Mouse (Mus musculus) urinary bladder, adult 2 months (tissue): Measurements from ENCODE around the gene Poc1b. TPM values are rescaled to one million over a fixed set of nuclear protein-coding genes. Genes with fewer than 3 reads are reported as not detected.

Experiments
- DNase-seq: peaks from one replicate; pipeline ENCODE4 v3.0.0; 2022; ENCODE audit warnings: low spot score
- polyA plus RNA-seq: library from polyadenylated mRNA; depleted of rRNA; stranded (reverse); fragments of >200 nt; gene quantifications from 2 replicates; pipeline ENCODE4 v1.2.3, GENCODE M21; 2012; rRNA removed

Poc1b gene
- polyA plus RNA-seq, 1 experiment: 16.6 TPM

DNA sequence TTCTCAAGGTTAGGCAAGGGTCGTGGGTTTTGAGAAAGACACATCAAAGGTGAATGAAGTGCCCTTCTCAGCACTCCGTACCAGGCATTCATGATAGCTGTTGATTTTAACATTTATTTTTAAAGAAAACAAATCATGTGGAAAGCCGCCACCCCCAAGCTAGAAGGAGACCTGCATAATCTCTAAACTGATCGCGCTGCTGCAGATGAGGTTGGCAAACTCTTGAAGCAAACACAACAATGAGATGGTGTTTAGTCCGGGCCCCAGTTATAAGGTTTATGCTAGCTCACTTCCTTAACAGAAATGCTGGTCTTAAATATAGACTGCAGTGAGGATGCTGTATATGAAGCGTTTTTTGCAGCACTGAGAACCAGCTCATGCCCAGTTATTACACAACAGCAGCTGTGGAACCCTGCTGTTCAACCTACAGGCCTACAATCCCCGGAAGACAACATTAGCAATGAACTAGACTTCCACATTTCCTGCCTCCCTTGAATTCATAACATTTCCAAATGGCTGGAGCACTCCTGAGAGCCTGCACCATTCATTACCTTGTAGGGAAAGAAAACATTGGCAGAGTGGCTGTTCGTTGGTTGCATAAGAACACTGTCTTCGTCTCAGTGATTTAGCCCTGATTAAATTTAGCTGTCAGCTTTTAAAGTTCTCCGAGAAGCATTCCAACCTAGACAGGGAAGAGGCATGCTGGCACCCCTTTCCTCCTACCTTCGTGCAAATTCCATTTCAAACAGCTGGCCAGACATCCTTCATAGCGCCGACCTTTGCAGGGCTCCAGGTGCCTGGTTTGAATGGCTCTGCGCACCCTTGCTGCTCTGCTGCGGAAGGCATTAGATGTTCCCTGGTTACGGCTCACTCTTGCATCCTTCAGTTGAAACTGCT lies 121.4 kb downstream of the Poc1b start:
- no peak for DNase-seq

DNA sequence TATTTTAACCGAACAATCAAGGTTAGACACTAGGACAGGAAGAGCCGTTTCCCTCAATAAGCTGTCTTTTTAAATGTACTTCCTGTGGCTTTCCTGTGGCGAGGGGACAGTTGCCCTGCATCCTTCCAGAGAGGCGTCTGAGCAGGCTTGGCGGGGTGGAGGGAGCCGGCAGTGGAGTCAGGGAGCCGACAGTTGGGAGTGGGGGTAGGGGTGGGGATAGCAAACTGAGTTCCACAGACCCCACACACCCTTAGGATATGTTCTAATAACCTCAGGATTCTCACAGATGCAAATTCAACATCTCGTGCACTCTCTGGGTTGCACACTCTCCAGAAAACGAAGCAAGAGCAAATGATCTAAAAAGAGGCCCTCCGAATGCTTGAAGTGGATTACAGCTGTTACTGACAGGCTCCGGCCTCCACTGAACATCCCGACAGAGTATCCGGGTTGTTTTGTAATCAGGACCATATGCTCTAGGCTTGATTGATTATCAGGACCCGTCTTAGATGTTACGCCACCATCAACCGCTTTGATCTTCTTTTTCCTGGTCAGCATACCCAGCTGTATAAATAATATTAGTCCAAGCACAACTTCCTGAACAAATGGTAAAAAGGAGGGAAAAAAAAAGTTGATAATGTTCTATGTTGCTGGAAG lies 122.3 kb downstream of the Poc1b start:
- no peak for DNase-seq

DNA sequence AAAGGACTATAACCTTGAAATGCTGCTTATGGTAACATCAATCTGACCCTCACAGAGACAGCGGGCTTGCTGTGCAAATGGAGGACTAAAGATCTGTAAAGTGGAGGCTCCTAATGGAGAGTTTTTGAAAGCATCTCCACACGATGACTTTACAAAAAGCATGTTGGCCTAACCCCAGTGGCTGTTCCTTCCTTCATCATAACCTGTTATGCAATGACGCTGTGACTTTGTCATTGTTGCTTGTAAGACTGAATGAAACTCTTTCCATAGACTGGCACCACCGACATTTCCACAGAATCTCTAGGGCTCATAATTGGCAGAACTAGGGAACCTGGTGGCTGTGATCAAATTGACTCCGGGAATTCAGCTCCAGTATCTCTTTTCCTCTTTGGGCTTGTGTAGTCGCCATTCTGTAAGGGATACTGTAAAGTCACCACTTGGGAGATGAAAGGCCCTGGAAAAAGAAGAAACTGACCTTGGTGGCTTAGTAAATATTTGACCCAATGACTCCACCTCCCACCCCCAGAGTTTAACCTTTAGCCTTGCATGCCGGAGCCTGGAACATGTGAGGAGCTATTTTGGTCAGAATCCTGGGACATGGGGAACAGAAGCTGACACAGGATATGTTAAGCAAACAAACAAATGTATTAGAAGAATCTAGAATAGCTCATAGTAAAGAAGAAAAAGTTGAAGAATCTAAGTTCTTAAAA lies 125.8 kb downstream of the Poc1b start:
- DNase-seq: no peak

DNA sequence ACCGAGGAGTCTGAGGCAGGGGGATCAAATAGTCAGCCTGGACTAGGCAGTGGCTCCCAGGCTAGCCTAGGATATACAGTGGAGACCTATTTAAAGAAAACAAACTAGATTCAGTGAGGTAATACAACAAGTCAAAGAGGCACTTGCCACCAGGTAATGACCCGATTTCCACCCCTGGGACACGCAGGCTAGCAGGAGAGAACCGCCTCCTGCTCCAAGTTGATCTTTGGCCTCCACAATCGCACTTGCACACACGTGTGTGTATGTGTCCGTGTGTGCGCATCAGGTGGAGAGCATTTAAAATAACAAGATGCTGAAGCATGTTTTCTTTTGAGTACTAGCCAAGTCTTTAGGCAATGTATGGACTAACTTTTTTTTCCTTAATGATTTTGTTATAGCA lies 127.5 kb downstream of the Poc1b start:
- DNase-seq: no peak

DNA sequence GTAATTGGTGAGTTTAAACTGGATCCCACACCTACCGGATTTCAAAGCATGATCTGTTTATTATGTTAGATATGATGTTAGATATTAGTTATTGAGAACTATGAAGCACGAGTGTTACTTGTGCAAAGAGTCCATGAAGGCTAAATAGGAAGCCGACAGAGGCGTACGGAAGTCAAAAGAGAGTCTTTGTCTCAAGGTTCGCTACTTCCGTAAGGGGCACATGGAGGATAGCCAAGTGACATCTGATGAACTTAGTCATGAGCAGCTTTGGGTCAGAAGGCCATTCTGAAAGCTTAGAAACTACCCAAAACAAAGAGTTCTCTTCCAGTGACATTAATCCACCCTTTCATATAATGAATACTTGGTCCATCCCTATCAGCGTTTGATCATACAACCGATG lies 128.2 kb downstream of the Poc1b start:
- DNase-seq: no peak

DNA sequence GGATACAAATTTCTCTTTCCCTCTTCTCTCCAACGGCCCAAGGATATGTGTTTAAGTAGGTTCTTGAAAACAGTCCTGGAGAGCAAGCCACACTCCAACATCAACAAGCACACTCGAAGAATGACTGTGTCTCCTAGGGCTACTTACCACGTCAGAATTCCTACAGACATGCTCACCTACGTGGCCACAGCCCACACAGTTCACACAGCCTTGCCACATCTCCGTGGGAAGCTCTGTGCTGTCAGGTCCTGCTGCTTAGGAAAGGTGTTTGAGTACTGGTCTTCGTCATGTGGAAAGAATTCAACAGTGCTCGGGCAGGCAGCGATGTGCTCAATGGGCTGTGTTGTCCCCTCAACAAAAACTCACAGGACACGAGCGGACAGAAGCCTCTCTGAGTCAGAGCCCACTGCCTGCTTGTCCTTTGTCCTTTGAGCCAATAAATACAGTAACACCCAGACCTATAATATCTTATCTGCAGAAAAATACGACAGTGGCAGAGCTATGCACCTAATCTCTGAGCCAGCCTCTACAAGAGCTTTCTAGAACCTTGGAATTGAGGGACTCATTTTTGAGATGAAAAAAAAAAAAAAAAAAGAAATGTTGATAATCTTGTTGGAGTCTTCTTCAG lies 130.5 kb downstream of the Poc1b start:
- DNase-seq: no peak

DNA sequence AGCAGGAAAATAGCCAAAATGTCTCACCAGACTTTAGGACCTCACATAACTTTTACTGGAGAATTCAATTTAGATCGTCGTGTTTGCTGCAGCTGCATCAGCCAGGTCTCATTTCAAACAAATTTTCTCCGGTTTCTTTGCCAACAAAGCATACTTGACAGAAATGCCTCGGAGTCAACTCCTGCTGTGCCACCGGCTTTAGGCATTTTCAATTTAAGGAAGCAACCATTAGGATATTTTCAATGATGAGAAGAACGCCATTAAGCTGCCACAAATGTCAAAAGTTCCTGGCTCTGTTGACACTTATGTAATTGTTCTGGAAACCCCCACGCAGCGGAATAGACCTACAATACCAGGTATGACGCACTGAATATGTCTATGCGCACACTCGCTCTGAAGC lies 131.7 kb downstream of the Poc1b start:
- DNase-seq: no peak

DNA sequence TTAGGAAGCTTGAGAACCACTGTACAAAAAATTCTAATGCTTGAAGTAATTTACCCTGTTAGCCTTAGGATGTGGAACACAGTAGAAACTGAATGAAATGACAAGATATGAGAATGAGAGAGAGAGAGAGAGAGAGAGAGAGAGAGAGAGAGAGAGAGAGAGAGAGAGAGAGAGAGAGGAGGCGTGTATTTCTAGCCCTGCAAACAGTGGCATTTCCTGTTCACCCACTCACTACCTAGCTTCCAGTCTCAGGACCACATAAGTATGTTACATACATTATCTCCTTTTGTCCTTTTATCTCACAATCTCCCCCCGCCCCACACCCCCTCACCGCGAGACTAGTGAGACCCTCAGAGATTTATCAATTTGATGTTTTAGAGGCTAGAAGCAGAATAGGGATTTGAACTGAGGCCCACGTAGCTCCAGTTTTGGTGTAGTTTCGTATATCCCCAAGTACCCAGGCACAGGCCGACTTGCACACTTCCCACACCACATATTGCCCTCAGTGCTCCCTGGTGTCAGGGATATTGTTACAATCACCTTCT lies 134.5 kb downstream of the Poc1b start:
- no peak for DNase-seq

DNA sequence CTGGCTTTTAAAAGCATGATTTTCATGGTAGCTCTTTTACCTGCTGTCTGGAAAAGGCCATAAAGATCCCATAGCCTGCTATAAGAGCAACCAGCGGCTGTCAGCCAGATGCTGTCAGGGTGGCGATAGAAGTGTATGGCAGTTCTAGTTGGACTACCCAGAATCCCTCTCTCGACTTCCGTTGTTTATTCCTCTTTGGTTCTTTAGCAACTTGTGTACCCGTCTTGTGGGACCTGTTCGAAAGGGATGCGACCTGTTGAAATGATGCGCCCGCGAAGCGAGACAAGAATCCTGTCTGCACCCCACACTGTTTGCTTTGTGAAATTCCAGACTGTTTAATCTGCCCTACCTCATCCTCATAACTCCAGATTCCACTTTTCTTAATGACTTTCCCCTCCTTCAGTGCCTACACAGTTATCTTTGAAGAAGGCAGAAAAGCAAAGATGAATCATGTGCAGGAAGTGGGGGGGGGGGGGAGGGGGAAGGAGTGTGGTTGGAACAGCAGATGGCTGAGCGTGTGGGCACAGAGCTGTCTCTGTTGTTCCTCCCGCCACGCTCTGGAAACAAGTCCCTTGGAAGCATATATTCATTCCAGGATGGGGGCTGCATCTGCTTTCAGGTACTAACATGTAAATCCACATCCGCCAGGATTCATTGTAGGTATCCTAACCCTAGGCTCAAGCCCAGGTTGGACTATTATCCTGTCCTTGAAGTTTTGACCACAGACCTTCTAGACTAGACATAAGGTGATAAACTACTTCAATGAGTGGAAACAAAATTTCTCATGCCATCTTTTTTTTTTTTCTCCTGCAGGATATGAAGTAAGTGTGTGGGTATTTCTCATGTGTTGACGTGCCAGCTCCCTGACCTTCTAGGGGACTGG lies 135.2 kb downstream of the Poc1b start:
- DNase-seq: no peak

DNA sequence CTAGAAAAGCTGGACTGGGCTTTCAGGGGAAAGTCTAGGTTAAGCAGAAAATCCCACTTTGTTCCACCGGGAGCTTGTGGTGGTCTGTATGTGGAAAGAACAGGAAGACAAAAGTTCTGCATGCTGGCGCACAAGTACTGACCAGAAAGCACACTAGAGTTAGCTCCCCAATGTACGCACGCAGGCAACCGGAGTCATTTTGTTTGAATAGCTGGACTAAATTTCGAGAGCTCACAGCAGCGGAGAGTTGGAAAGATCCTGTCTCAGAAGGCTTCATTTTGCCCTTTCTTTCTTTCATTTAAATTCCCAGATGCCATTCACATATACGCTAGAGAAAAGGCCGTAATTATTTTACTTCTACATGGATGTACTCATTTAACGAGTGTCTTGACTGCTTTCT lies 135.9 kb downstream of the Poc1b start:
- DNase-seq: no peak

DNA sequence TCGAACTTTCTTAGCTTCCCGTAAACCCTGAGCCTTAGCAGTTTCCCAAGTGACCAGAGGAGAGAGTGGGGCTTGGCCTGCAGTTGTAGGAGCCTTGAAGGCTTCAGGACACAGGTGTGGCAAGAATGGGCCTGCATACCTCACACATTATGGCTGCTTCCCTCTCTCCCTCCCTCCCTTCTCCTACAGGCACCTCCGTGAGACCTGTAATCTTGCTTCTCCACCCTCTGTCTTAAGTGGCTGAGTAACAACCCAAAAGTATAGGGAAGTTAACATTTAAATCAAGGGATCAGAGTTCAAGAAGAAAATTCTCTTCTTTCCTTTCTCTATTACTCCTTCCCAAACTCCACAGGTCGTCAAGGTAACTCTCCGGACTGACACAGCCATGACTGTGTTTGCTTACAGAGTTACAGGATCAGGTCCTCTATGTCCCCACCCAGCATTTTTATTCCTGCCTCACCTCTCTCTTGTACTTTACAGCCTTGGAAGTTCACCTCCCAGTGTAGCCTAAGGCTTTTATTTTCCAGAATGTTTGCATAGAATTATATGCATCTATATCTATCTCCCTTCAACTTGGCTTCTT lies 137.2 kb downstream of the Poc1b start:
- no peak for DNase-seq

DNA sequence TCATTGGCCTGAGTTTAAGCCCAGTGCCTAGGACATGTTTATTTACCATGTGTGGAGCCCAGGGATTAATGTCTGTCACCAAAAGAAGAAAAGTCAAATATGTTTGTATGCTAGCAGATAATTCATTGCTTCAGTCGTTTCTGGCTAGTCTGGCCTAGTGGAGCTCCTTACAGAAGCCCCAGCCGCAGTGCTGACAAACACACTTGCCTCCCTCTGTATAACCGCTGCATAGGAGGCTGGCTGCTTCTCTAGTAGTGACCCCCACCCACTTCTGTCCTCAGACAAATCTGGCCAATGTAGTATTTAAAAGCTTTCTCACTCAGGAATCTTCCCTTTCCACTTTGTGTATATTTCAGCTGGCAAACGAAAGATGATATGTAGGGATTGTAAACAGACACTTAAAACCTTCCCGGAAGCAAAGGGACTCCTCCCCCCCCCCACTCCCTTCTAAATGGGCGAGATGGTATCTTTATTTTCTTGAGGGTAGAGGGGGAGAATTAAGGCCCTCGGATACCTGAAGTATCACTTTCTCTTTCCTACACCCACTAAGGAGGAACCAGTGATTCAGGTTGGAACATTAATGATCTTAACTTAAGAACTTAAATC lies 137.9 kb downstream of the Poc1b start:
- DNase-seq: no peak

DNA sequence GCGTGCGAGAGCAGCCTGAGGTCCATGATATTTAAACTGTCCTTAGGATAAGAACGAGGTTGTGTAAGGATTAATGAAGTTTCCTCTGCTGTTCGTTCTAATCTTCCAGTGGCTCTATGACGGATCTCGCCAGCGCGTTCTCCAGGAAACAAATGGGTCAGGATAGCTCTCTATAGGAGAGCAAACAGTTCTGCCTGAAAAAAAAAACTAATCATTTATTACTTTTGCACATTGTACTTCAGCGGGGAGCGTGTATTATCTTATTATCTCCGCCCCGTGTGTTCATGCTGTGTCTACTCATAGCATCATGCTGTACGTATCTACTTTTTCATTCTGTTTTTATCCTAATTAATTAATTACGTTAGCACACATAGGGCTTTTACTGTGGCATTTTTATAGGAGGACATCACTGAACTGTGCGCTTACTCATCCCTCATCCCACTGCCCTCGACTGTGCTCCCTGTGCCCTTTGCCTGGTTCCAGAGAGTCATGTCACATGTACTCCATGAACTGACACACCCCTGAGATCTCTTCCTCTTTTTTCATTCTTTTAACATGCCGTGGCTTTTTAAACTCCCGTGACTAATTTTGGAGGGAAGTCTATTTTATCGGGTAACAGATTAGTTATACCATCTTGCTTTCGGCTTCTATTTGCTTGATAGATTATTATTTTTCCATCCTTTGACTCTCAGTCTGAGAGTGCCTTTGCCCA lies 140.1 kb downstream of the Poc1b start:
- DNase-seq: no peak

Other genes starting within 250 kb of the Poc1b start
- 38.5 and 49.5 TPM in 2 replicates for gene Atp2b1, start 192.6 kb upstream of the Poc1b start, polyA plus RNA-seq
- 4.8 and 8.2 TPM in 2 replicates for gene Galnt4, start 1.1 kb downstream of the Poc1b start, polyA plus RNA-seq
- gene Phxr2, start 19.3 kb downstream of the Poc1b start, polyA plus RNA-seq: not detected in 2 replicates
- gene Dusp6, start 156.2 kb downstream of the Poc1b start, polyA plus RNA-seq: 27.4 and 29.3 TPM in 2 replicates